Mouse (Mus musculus): Measurements from ENCODE around the gene Mcm8. TPM values are rescaled to one million over a fixed set of nuclear protein-coding genes. Genes with fewer than 3 reads are reported as not detected.

Mcm8 gene
- total RNA-seq, 4 experiments from 2014 or later, result 3.5 to 4.1 (median 3.9) TPM

DNA sequence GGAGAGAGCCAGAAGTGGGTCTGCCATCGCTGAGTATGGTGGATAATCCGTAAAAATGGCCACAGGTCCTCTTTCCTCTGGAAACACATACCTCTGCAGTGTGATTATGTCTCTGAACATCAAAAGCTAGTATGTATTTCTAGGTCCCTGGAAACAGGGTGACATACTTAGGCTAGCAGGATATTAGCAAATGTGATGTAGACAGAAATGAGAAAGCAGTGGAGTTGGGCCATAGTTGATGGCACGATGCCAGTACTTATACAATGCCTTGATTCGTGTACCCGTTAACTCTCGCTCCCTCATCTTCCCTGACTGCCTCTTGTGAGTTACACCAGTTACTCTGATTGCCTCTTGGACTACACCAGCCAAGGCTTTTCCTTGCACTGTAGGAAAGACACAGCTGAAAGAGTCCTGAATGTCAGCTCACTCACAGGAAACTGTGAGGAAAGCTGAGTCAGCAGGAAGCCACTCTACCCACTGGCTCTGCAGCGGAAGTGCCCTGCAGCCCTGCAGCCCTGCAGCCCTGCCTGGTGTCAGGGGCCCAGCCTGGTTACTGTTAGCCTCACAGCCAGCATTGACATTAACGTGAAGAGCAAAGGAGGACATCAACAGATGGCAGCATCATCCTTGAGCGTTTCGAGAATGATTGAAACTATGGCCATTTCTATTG lies 57.9 kb downstream of the Mcm8 start:
- DNase-seq, result no peak

DNA sequence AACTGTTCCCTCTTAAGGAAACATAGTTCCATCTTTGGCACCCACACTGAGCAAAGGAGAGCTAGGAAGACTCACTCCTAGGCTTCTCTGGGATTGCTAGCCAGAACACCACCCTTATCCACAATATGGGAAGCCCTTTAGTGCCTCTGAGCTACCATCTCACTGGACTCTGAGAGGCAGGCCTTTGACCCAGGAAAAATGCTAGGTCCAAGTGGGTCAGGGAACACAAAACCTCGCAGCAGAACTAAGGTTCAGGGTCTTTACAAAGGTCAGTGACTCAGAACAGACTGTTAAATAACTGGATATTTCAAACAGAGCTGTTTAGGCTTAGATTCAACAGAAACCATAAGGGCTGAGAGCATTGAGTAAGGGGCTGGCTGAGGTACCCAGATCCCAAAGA lies 61.0 kb downstream of the Mcm8 start:
- DNase-seq, result no peak

DNA sequence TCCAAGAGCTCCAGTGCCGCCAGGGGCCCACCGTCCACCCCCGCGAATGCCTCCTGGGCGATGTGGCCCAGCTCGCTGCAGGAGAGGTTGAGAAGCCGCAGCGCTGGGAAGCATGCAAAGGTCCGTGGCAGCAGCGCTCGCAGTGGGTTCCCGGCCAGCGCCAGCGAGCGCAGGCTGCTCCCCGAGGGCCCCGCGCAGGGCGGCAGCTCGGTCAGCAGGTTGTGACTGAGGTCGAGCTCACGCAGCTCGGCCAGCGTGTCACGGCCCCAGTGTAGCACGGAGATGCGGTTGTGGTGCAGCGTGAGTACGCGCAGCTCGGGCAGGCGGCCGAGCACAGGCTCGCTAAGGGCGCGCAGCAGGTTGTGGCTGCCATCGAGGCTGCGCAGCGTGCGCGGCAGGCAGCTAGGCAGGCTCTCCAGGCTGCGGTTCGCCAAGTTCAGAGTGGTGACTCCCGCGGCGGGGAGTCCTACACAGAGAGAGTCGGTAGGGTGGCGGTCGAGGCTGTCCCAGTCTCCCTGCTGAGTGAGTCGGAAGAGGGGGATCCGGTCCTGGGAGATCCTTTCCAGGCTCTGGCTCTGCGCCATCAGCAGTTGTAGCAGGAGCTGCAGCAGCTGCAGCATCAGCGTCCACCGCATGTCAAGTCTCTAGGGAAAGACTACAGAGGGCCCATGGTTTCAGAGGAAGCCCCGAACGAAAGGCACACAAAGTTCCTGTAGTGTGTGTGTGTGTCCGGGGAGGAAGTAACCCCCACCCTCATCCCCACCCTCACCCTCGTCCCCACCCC lies 63.5 kb downstream of the Mcm8 start:
- DNase-seq, result no peak

DNA sequence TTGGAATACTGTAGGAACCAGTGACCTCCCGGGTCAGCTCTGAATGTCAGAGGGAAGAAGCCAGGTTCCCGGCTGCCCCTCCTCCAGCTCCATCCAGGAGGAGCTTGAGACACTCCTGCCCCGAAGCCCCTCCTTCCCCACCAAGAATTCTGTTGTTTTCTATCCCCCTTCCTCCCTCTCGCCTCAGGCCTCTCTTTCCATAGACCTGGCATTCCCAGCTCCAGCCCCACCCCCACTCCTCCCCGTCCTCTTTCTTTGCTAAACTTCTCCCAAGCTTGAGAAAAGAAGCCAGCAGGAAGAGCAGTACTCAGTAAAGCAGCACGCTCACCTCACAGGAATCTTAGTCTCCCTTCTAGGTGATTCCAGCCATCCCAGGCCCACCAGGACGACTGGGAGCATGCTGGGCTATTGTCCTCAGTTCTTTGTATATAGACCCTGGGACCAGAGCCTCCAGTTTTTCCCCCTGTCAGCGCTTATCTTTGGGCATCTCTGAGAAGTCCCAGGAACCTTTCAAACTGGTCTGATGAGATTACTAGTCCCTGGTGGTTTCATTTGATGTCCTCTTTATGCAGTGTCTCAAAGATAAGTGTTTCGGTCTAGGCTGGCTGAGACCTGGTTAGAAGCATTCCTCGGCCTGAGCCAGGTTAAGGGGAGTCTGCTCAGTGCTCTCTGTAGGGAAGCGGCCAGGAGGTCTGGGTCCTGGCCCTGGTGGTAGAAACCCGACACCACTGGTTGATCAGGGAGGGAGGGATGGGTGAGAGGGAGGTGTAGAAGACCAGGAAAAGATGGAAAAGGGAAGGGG lies 65.1 kb downstream of the Mcm8 start, which contains the start of gene Lrrn4:
TSS of gene Lrrn4 (minus strand) at position 48 of the 802 bp plus-strand sequence.
- DNase-seq, result no peak

DNA sequence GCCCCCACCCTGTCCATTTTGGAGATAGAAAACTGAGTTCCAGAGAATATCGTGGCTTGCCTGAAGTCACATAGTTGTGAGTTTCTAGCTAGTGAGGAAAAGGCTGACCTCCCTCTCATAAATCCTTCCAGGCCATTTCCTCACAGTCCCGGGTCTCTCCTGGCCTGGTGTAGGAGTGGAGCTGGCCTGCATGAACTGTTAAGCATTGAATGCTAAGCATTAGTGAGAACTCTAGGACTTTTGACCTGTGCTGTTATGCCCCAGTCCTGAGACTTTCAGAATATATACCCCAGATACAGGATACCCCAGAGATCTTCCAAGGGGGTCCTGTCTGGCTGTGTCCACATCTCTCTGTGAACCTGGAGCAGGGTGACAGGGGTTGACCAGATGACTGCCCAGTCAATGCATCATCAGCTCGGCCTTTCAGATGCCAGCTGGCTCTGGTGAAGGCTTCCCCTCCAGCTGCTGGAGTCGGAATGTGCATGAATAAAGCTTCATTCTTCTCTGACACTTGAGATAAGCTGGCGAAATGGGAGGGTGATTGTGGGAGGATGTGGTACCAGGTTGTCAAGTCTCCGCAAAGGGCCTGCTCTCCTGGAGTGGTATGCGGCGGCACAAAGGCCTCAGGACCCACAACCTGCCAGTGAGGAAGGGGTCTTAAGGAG lies 68.5 kb downstream of the Mcm8 start:
- DNase-seq, result peak; percentile 68

DNA sequence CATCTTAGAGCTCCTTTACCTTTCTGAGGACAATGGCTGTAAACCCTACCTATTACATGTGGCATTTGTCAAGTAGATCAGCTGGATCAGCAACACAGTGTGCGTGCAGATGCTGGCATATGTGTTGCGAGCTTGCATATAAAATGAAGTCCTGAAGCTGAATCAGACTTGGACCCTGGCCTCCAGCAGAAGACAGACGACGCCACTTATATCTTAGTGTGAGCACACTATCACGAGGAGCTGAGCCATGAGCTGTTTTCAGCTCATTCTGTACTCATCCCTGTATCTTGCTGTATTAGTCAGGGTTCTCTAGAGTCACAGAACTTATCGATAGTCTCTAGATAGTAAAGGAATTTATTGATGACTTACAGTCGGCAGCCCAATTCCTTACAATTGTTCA lies 69.4 kb downstream of the Mcm8 start:
- no peak for DNase-seq

Other genes starting within 250 kb of the Mcm8 start
- gene Gpcpd1, start 228.4 kb upstream of the Mcm8 start, total RNA-seq (2022), result 10 to 100 TPM; 19.5 to 61.3 (median 25.4) TPM
- 10 to 100 TPM; 10.7 to 12.1 (median 11.9) TPM for gene Shld1, start 129.2 kb upstream of the Mcm8 start, total RNA-seq (2022)
- 1,000 to 10,000 TPM; 1,792 to 2,284 (median 1,895) TPM for gene Chgb, start 34.9 kb upstream of the Mcm8 start, total RNA-seq (2022)
- 10 to 100 TPM; 21.8 to 30.5 (median 28.1) TPM for gene Trmt6, start 86 bp upstream of the Mcm8 start, total RNA-seq (2022)
- gene Crls1, start 30.5 kb downstream of the Mcm8 start, total RNA-seq (2022), result 10 to 100 TPM; 58.7 to 99.6 (median 68.6) TPM
- 1 to 10 TPM; 2.5 to 4.4 (median 3.3) TPM for gene Lrrn4, start 64.8 kb downstream of the Mcm8 start, total RNA-seq (2022)
- not detected for gene Fermt1, start 129.8 kb downstream of the Mcm8 start, total RNA-seq (2022)

Data from adrenal gland, adult 8-10 months (tissue).